Mouse (Mus musculus): ENCODE measurements around the gene Abr. TPM values are rescaled to one million over a fixed set of nuclear protein-coding genes. Genes with fewer than 3 reads are reported as not detected.

The Abr gene
- 27.9 to 30.4 TPM (median 29.8 TPM) in 4 replicates for total RNA-seq (2023; ENCODE audit: inconsistent age)

GRCm38 (mm10) chr11:76622152-76622565, at the start of gene Abr:
Gene Abr, minus strand, starts transcription at chr11:76622314.

GRCm38 (mm10) chr11:76406702-76407583, 215.2 kb downstream of the Abr start, which contains the start of gene Timm22:
Gene Timm22, plus strand, starts transcription at chr11:76406952.

GRCm38 (mm10) chr11:76398798-76399586, 223.1 kb downstream of the Abr start, which contains the start of gene Nxn:
Gene Nxn, minus strand, starts transcription at chr11:76399140.

Other genes with a start within 250 kb of the Abr start
- gene Nxn, start 223.2 kb downstream of the Abr start, total RNA-seq (2023; ENCODE audit: inconsistent age): 4.3 to 6.0 TPM (median 5.1 TPM) in 4 replicates
- 14.6 to 23.0 TPM (median 18.2 TPM) in 4 replicates for gene Timm22, start 215.4 kb downstream of the Abr start, total RNA-seq (2023; ENCODE audit: inconsistent age)
- not detected in 4 replicates for gene Bhlha9, start 50.2 kb upstream of the Abr start, total RNA-seq (2023; ENCODE audit: inconsistent age)
- gene Trarg1, start 57.5 kb upstream of the Abr start, total RNA-seq (2023; ENCODE audit: inconsistent age): not detected in 4 replicates
- gene Gosr1, start 141.3 kb upstream of the Abr start, total RNA-seq (2023; ENCODE audit: inconsistent age): 38.1 to 49.8 TPM (median 45.2 TPM) in 4 replicates
- 1.0 to 2.2 TPM (median 2.0 TPM) in 4 replicates for gene Cpd, start 224.7 kb upstream of the Abr start, total RNA-seq (2023; ENCODE audit: inconsistent age)

Measured in B cell, adult (primary cell).